Mouse (Mus musculus) liver, adult 2 months (tissue): ENCODE measurements around the gene Lasp1. TPM values are rescaled to one million over a fixed set of nuclear protein-coding genes. Genes with fewer than 3 reads are reported as not detected.

ENCODE experiments used
- DNase-seq: peaks from one replicate; pipeline ENCODE4 v3.0.0-alpha.2; 2011; ENCODE audit warnings: low read depth, low spot score; ENCODE audit errors: extremely low read depth
- H3K27ac ChIP-seq: fragments of 200-500 bp; replicated peaks from 2 replicates; pipeline ENCODE4 v1.5.1; 2012; ENCODE audit warnings: low read depth, mild to moderate bottlenecking, control low read depth, inconsistent platforms, low read length; ENCODE audit not compliant: insufficient read depth
- H3K27me3 ChIP-seq: fragments of 200-500 bp; 2 replicates; pipeline ENCODE4 v1.6.1; 2012; ENCODE audit warnings: mild to moderate bottlenecking, moderate library complexity, low read length, inconsistent platforms; ENCODE audit not compliant: control insufficient read depth, insufficient read depth
- H3K36me3 ChIP-seq: fragments of 200-500 bp; 2 replicates; pipeline ENCODE4 v1.6.1; 2012; ENCODE audit warnings: low read length, inconsistent platforms; ENCODE audit not compliant: control insufficient read depth, insufficient read depth
- H3K4me1 ChIP-seq: fragments of 200-500 bp; 2 replicates; pipeline ENCODE4 v1.6.1; 2011; ENCODE audit warnings: low read length; ENCODE audit not compliant: control insufficient read depth, insufficient read depth
- H3K4me3 ChIP-seq: fragments of 200-500 bp; 2 replicates; pipeline ENCODE4 v1.5.1; 2011; ENCODE audit warnings: low read depth, mild to moderate bottlenecking, control low read depth, low read length, moderate library complexity; ENCODE audit not compliant: insufficient read depth
- H3K79me2 ChIP-seq: fragments of 200-500 bp; 2 replicates; pipeline ENCODE4 v1.6.1; 2012; ENCODE audit warnings: inconsistent platforms, mild to moderate bottlenecking, low read length, moderate library complexity; ENCODE audit not compliant: control insufficient read depth, insufficient read depth
- H3K9ac ChIP-seq: fragments of 200-500 bp; 2 replicates; pipeline ENCODE4 v1.6.1; 2012; ENCODE audit warnings: low read depth, mild to moderate bottlenecking, control low read depth, inconsistent platforms, low read length
- CTCF ChIP-seq: fragments of 200-500 bp; IDR thresholded peaks from 2 replicates; pipeline ENCODE4 v1.5.1; 2011; ENCODE audit warnings: low read depth, low read length, control low read depth
- POLR2A ChIP-seq: fragments of 200-500 bp; IDR thresholded peaks from 2 replicates; pipeline ENCODE4 v1.6.1; 2011; ENCODE audit warnings: low read length, control low read depth; ENCODE audit not compliant: insufficient read depth; ENCODE audit errors: extremely low read depth
- WGBS: fragments of 180-500 bp; shearing (Covaris S2); methylation state at CpG from one replicate; pipeline ENCODE4 v1.1.7; 2018; 5-methylcytosine and 5-hydroxymethylcytosine counted together
- polyA plus RNA-seq: library from polyadenylated mRNA; depleted of rRNA; stranded (reverse); fragments of >200 nt; gene quantifications from 2 replicates; pipeline ENCODE4 v1.2.3, GENCODE M21; 2012
- total RNA-seq: library from RNA; depleted of rRNA; stranded (reverse); fragments of >200 nt; gene quantifications from 2 replicates; pipeline ENCODE4 v1.2.3, GENCODE M21; 2014

The Lasp1 gene
- total and polyA plus RNA-seq, 2 experiments: 23.3 to 80.5 TPM

- no peak overlapping the region for H3K9ac ChIP-seq
- no peaks in the 10 kb centered on the region for H3K27me3 ChIP-seq
- H3K4me1 ChIP-seq: peaks cover 63% of the 10 kb centered on the region
- peak overlapping the region; percentile 88 for H3K27ac ChIP-seq
- H3K4me3 ChIP-seq: no peak overlapping the region
- TF ChIP-seq POLR2A (no peak), CTCF (no peak)
- peaks cover 4% of the 10 kb centered on the region; the same call in 1 of the 2 replicates for H3K36me3 ChIP-seq
- WGBS: 19% methylated on average over 3 of the region's 3 CpGs
- peaks cover 26% of the 10 kb centered on the region; the same call in 1 of the 2 replicates for H3K79me2 ChIP-seq
- no peak for DNase-seq
Measured at GRCm38 (mm10) chr11:97810970-97811369, 12.2 kb downstream of the Lasp1 start.

- Histone ChIP-seq H3K36me3 (peaks cover 5% of the 10 kb centered on the region; the same call in 1 of the 2 replicates), H3K9ac (peak overlapping the region; percentile 45), H3K4me3 (no peak overlapping the region), H3K27me3 (no peaks in the 10 kb centered on the region), H3K79me2 (peaks cover 20% of the 10 kb centered on the region; the same call in 1 of the 2 replicates), H3K4me1 (peaks cover 67% of the 10 kb centered on the region), H3K27ac (peak overlapping the region; percentile 91)
- DNase-seq: peak; percentile 97
- 9% methylated on average over 13 of the region's 13 CpGs for WGBS
- TF ChIP-seq CTCF: no peak
- 0 out of 2 replicates have a peak, but pooled peaks have one; percentile 33 for TF ChIP-seq POLR2A
Measured at GRCm38 (mm10) chr11:97811569-97812362, 13.0 kb downstream of the Lasp1 start.

- no peak for TF ChIP-seq POLR2A
- no peak for TF ChIP-seq CTCF
- Histone ChIP-seq H3K4me3 (no peak overlapping the region), H3K27ac (peak overlapping the region; percentile 91), H3K36me3 (peaks cover 2% of the 10 kb centered on the region; the same call in 1 of the 2 replicates), H3K27me3 (no peaks in the 10 kb centered on the region), H3K9ac (peak overlapping the region; percentile 45), H3K4me1 (peaks cover 68% of the 10 kb centered on the region), H3K79me2 (peaks cover 20% of the 10 kb centered on the region; the same call in 1 of the 2 replicates)
- 25% methylated on average over 3 of the region's 3 CpGs for WGBS
- peak; percentile 23 for DNase-seq
Measured at GRCm38 (mm10) chr11:97812491-97812921, 13.7 kb downstream of the Lasp1 start.

- DNase-seq: no peak
- H3K27ac ChIP-seq: peak overlapping the region; percentile 91
Measured at GRCm38 (mm10) chr11:97813085-97813484, 14.3 kb downstream of the Lasp1 start.

GRCm38 (mm10) chr11:97813746-97814515 is 15.1 kb downstream of the Lasp1 start:
- H3K79me2 ChIP-seq: peaks cover 20% of the 10 kb centered on the region; the same call in 1 of the 2 replicates
- peaks cover 2% of the 10 kb centered on the region; the same call in 1 of the 2 replicates for H3K36me3 ChIP-seq
- no peaks in the 10 kb centered on the region for H3K27me3 ChIP-seq
- peak; percentile 86 for DNase-seq
- no peak overlapping the region for H3K4me3 ChIP-seq
- peak overlapping the region; percentile 17; the same call in 1 of the 2 replicates for H3K9ac ChIP-seq
- H3K4me1 ChIP-seq: peaks cover 66% of the 10 kb centered on the region
- peak overlapping the region; percentile 91 for H3K27ac ChIP-seq
- WGBS: 28% methylated on average over 17 of the region's 17 CpGs
- TF ChIP-seq CTCF: 0 out of 2 replicates have a peak, but pooled peaks have one; percentile 6
- TF ChIP-seq POLR2A: no peak

More at GRCm38 (mm10) chr11:97813085-97813484, 14.3 kb downstream of the Lasp1 start:
- TF ChIP-seq CTCF: no peak
- no peak for TF ChIP-seq POLR2A
- H3K36me3 ChIP-seq: peaks cover 2% of the 10 kb centered on the region; the same call in 1 of the 2 replicates
- peaks cover 68% of the 10 kb centered on the region for H3K4me1 ChIP-seq
- WGBS: 34% methylated on average over 7 of the region's 7 CpGs
- H3K4me3 ChIP-seq: no peak overlapping the region
- no peak overlapping the region for H3K9ac ChIP-seq
- H3K27me3 ChIP-seq: no peaks in the 10 kb centered on the region
- H3K79me2 ChIP-seq: peaks cover 20% of the 10 kb centered on the region; the same call in 1 of the 2 replicates
